Mouse (Mus musculus) spleen, adult 12 weeks (tissue): ENCODE measurements around the gene Gm10591.
"Not testable (repeated sequence)": the region's sequence is repeated elsewhere in the genome, so short reads cannot be mapped to it uniquely, and the experiment has no call there.

Experiments
- DNase-seq: peaks from one replicate; pipeline ENCODE4 v3.0.0; 2022; ENCODE audit warnings: low spot score

The Gm10591 gene

GRCm38 (mm10) chr4:42611895-42612294 lies at the start of gene Gm10591:
TSS of gene Gm10591 (plus strand) at chr4:42612195.
- DNase-seq: not testable (repeated sequence)

DNA sequence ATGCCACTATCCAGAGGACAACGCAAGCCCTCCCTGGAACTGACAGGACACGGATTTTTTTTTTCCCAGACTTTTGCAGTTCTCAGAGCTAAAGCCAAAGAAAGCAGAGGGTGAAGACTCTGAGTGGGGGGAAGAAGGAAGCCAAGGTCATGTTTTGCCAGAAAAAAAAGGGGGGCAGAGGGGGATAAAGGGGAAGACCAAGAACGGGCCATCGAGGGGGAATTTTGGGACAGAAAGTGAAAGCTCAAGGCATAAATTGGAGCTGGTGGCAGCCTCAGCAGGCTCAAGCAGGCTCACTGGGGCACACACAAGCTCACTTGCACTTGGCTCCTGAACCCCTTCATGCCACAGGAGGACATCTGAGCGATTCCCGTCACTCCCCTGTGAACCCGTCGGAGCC lies 17.4 kb downstream of the Gm10591 start, which contains the start of gene Gm2564:
Gene Gm2564, plus strand, starts transcription at position 301 of the 400 bp plus-strand sequence.
- not testable (repeated sequence) for DNase-seq

GRCm38 (mm10) chr4:42654951-42655350 lies 43.0 kb downstream of the Gm10591 start, which contains the start of gene Ccl27b:
TSS of gene Ccl27b (plus strand) at chr4:42655251.
- not testable (repeated sequence) for DNase-seq

DNA sequence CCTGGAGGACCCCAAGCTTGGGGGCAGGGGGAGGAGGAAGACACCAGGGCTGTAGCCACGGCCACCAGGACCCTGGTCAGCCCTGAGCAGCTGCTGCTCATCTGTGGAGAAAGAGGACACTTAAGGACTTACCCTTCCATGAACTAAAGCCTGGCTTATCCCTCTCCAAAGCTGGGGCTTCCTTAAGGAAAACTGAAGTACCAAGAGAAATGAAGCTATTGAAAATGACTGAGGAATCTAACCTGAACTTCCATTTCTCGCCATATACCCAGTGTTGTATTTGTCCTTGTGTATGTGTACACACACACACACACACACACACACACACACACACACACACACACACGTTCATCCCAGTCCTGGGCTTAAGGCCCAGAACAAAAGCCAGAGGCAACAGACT lies 49.8 kb downstream of the Gm10591 start, which contains the start of gene Il11ra2:
Gene Il11ra2, minus strand, starts transcription at position 101 of the 400 bp plus-strand sequence.
- DNase-seq: not testable (repeated sequence)
